Mouse (Mus musculus) kidney, postnatal 14 days (tissue): ENCODE data around the gene Ankrd34b.

Experiments used
- DNase-seq: peaks from one replicate; pipeline ENCODE4 v3.0.0; 2022; ENCODE audit warnings: mixed read lengths

Gene Ankrd34b

GRCm38 (mm10) chr13:92425758-92426264, at the start of gene Ankrd34b:
Gene Ankrd34b (plus strand): TSS chr13:92425896.
- peak; percentile 44 for DNase-seq

GRCm38 (mm10) chr13:92387367-92387766, 38.3 kb upstream of the Ankrd34b start:
- no peak for DNase-seq

GRCm38 (mm10) chr13:92393047-92393661, 32.5 kb upstream of the Ankrd34b start:
- DNase-seq, result no peak

- no peak for DNase-seq
These were observed 27.0 kb upstream of the Ankrd34b start for GRCm38 (mm10) chr13:92398491-92399384.

GRCm38 (mm10) chr13:92402063-92402462, 23.6 kb upstream of the Ankrd34b start:
- peak; percentile 39 for DNase-seq

GRCm38 (mm10) chr13:92403496-92403895, 22.2 kb upstream of the Ankrd34b start:
- no peak for DNase-seq

GRCm38 (mm10) chr13:92410486-92410885, 15.2 kb upstream of the Ankrd34b start:
- no peak for DNase-seq

- no peak for DNase-seq
These were observed 6.1 kb upstream of the Ankrd34b start for GRCm38 (mm10) chr13:92419630-92420029.

GRCm38 (mm10) chr13:92423711-92424110, 2.0 kb upstream of the Ankrd34b start:
- DNase-seq, result no peak

- peak; percentile 10 for DNase-seq
These were observed 777 bp downstream of the Ankrd34b start for GRCm38 (mm10) chr13:92426294-92427051.

- peak; percentile 13 for DNase-seq
These were observed 1.7 kb downstream of the Ankrd34b start for GRCm38 (mm10) chr13:92427351-92427855.

GRCm38 (mm10) chr13:92438656-92439055, 13.0 kb downstream of the Ankrd34b start:
- DNase-seq, result no peak

- no peak for DNase-seq
These were observed 14.6 kb downstream of the Ankrd34b start for GRCm38 (mm10) chr13:92440286-92440685.

- no peak for DNase-seq
These were observed 21.2 kb downstream of the Ankrd34b start for GRCm38 (mm10) chr13:92446872-92447271.

- DNase-seq, result no peak
These were observed 39.0 kb downstream of the Ankrd34b start for GRCm38 (mm10) chr13:92464698-92465097.

- no peak for DNase-seq
These were observed 42.2 kb downstream of the Ankrd34b start for GRCm38 (mm10) chr13:92467891-92468290.

GRCm38 (mm10) chr13:92469381-92469780, 43.7 kb downstream of the Ankrd34b start:
- peak; percentile 52 for DNase-seq

- DNase-seq, result no peak
These were observed 44.5 kb downstream of the Ankrd34b start for GRCm38 (mm10) chr13:92470151-92470550.

GRCm38 (mm10) chr13:92483348-92483747, 57.7 kb downstream of the Ankrd34b start:
- peak; percentile 66 for DNase-seq

GRCm38 (mm10) chr13:92483852-92484463, 58.3 kb downstream of the Ankrd34b start, which contains the start of gene Fam151b:
Gene Fam151b (minus strand): TSS chr13:92484015.
- DNase-seq, result peak; percentile 96

- peak; percentile 49 for DNase-seq
These were observed 65.1 kb downstream of the Ankrd34b start for GRCm38 (mm10) chr13:92490817-92491216.
